In the genomic region with DNA sequence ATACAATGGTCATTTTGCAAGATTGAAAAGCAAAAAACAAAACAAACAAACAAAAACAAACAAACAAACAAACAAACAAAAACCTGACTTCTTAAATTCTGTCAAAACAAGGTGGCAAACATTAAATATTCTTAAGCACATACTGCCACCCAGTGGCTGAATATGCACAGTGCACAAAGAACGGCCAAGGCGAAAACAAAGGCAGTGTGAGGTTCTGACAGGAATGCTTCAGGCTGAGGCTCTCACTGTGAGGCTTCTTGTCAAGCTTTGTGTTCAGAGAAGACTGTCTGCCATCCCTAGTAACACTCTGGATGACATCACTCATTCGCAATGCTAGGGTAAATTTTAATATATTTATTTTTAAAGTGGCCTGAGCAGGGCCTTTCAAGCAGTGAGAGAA, we compare ENCODE assay signal across 8 mouse cellular contexts. TPM values are rescaled to one million over a fixed set of nuclear protein-coding genes. Genes with fewer than 3 reads are reported as not detected.
DNase-seq lines count a peak whose midpoint lies in the region; ATAC-seq and TF ChIP-seq lines count a peak whose summit lies in the region.

No protein-coding gene starts in this region.

- H3K27ac ChIP-seq in limb, embryonic 14.5 days (replicated peaks; ENCODE audit: low read depth, low read length) = no peak overlapping the region
- no peak overlapping the region for H3K27ac ChIP-seq in neural tube, embryonic 13.5 days (replicated peaks)

- CTCF ChIA-PET in Patski (lab: Charles Lee) = interaction anchor here (0.9 to 2.0 kb wide), 8 partner anchors 12 to 533 kb away, joined by 3 to 6 read pairs (median 4); no protein-coding TSS in a partner anchor

- H3K27me3 ChIP-seq in Patski = no peaks in the 10 kb centered on the region
- H3K27me3 ChIP-seq in limb, embryonic 14.5 days (ENCODE audit: control insufficient read depth, insufficient read depth, low read length) = no peaks in the 10 kb centered on the region
- H3K27me3 ChIP-seq in neural tube, embryonic 13.5 days = no peaks in the 10 kb centered on the region

- WGBS in limb, embryonic 14.5 days = 7% methylated on average over 3 of the region's 3 CpGs
- WGBS in neural tube, embryonic 13.5 days = 6% methylated on average over 3 of the region's 3 CpGs

- no peak overlapping the region for H3K9ac ChIP-seq in limb, embryonic 14.5 days (ENCODE audit: low read depth, low read length, severe bottlenecking)
- H3K9ac ChIP-seq in neural tube, embryonic 13.5 days = peak overlapping the region; percentile 52; the same call in 1 of the 2 replicates

- no peak for ATAC-seq in Patski
- no peak for ATAC-seq in limb, embryonic 14.5 days (ENCODE audit: low FRiP score, low read depth)
- peak; percentile 74 for ATAC-seq in neural tube, embryonic 13.5 days (ENCODE audit: low read depth)

- H3K4me2 ChIP-seq in limb, embryonic 14.5 days (replicated peaks; ENCODE audit: low read depth, low read length, severe bottlenecking) = no peak overlapping the region
- H3K4me2 ChIP-seq in neural tube, embryonic 13.5 days = no peak overlapping the region

- no peaks in the 10 kb centered on the region for H3K9me3 ChIP-seq in limb, embryonic 14.5 days (ENCODE audit: control insufficient read depth, low read length)
- H3K9me3 ChIP-seq in neural tube, embryonic 13.5 days = no peaks in the 10 kb centered on the region

- H3K4me1 ChIP-seq in limb, embryonic 14.5 days (ENCODE audit: control insufficient read depth, insufficient read depth, low read length) = no peaks in the 10 kb centered on the region
- no peaks in the 10 kb centered on the region; the same call in 1 of the 2 replicates for H3K4me1 ChIP-seq in neural tube, embryonic 13.5 days (replicated peaks)

- no peak overlapping the region for H3K4me3 ChIP-seq in limb, embryonic 14.5 days (replicated peaks; ENCODE audit: low read length)
- no peak overlapping the region for H3K4me3 ChIP-seq in neural tube, embryonic 13.5 days

- peak; percentile 86 for TF ChIP-seq CTCF in Patski (IDR thresholded peaks at IDR 0.05)

- in situ Hi-C loops in Patski (cut with MboI; ENCODE audit: low pct_unique_long_range_greater_than_20kb) = loop anchor here (10.0 to 25.0 kb wide), 2 partner anchors 857 to 1125 kb away; no protein-coding TSS in a partner anchor

- POLR2A ChIA-PET in Patski (lab: Charles Lee) = interaction anchor here (1.0 to 4.7 kb wide), 4 partner anchors 85 to 505 kb away, joined by 3 to 41 read pairs (median 3); no protein-coding TSS in a partner anchor

- no peaks in the 10 kb centered on the region for H3K36me3 ChIP-seq in limb, embryonic 14.5 days (ENCODE audit: control insufficient read depth, insufficient read depth, low read length)
- H3K36me3 ChIP-seq in neural tube, embryonic 13.5 days = no peaks in the 10 kb centered on the region

- no peak for TF ChIP-seq POLR2A in limb, embryonic 14.5 days (IDR thresholded peaks at IDR 0.05; ENCODE audit: borderline replicate concordance, extremely low read depth, insufficient read depth, insufficient read length)

- DNase-seq in CD4-positive helper T cell, adult 2 months (ENCODE audit: low read depth, low spot score) = peak; percentile 45
- peak; percentile 42 for DNase-seq in Patski (ENCODE audit: low read depth, low spot score)
- peak; percentile 80 for DNase-seq in cerebellum, adult 9-10 months
- peak; percentile 72 to 75 for DNase-seq in frontal cortex, postnatal 25 days (ENCODE audit: low spot score in 2 of 2)
- peak; percentile 79 for DNase-seq in kidney, adult 9 months
- DNase-seq in limb, embryonic 14.5 days (ENCODE audit: low spot score) = peak; percentile 75
- peak; percentile 66 for DNase-seq in thymus, postnatal 0 days (ENCODE audit: low spot score)

RNA-seq across cellular contexts. Expression of a gene that starts 24.8 kb away (rescaled TPM):
- polyA plus RNA-seq in Patski (2021) = 11.7 TPM
- 1.9 and 2.9 TPM in 2 replicates for polyA plus RNA-seq in limb, embryonic 14.5 days (2012; rRNA removed)
- 3.4 and 5.2 TPM in 2 replicates for polyA plus RNA-seq in limb, embryonic 14.5 days (2014; fragmentation: Nextera tagmentation; extraction: Ambion mirVana)
- polyA plus RNA-seq in neural tube, embryonic 13.5 days (2015; fragmentation: Nextera tagmentation; extraction: Ambion mirVana) = 1.0 and 1.2 TPM in 2 replicates
- 4.9 and 5.1 TPM in 2 replicates for polyA plus RNA-seq in thymus, postnatal 0 days (2015; fragmentation: Nextera tagmentation; extraction: Ambion mirVana)

RNA-seq across cellular contexts. Expression of a gene that starts 24.9 kb away (rescaled TPM):
- 40.9 TPM for polyA plus RNA-seq in Patski (2021)
- 14.1 and 14.6 TPM in 2 replicates for polyA plus RNA-seq in limb, embryonic 14.5 days (2012; rRNA removed)
- polyA plus RNA-seq in limb, embryonic 14.5 days (2014; fragmentation: Nextera tagmentation; extraction: Ambion mirVana) = 8.3 and 11.0 TPM in 2 replicates
- 3.5 and 3.6 TPM in 2 replicates for polyA plus RNA-seq in neural tube, embryonic 13.5 days (2015; fragmentation: Nextera tagmentation; extraction: Ambion mirVana)
- polyA plus RNA-seq in thymus, postnatal 0 days (2015; fragmentation: Nextera tagmentation; extraction: Ambion mirVana) = 16.2 and 17.1 TPM in 2 replicates
